9 mouse cellular contexts compared by ENCODE assay signal in the genomic region with DNA sequence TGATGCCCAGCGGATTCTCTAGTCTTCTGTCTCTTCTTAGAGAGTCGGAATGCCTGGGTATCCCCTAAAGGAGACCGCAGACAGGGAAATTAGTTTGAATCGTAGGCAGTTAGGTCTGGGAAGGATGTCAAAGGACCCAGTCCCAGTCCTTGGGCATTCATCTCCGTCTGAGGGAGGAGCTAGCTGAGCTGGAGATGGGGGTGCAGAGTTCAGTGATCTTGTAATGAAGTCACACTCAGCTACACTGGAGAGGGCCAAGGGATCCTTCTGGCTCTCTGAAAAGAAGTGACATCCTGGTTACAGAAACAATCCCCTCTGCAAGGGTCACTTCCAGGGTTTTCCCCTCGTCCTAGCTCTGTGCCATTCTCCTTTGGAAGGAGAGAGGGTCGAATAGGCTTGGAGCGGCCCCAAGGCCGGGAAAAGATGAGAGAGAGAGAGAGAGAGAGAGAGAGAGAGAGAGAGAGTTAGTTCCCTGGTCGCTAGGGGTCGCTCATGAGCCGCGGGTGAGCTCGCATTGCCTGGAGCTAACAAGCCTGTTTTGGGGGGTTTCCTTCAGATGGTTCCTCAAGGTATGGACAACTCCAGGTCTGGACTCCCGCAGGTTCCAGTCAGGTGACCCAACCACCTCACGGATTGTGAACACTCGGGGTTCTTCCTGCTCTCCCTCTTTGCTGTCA. TPM values are rescaled to one million over a fixed set of nuclear protein-coding genes. Genes with fewer than 3 reads are reported as not detected.
DNase-seq lines count a peak whose midpoint lies in the region; ATAC-seq lines count a peak whose summit lies in the region.
"Had no signal": no experiment of that assay in that cellular context is flagged by ENCODE, and none has a peak within 500 bp of the region (broad histone marks: within the 10 kb centered on the region; RNA-seq: fewer than 3 reads in every experiment).

No protein-coding gene starts in this region.

- peak overlapping the region; percentile 69; the same call in 1 of the 2 replicates for H3K4me2 ChIP-seq in limb, embryonic 15.5 days
- H3K4me2 ChIP-seq in midbrain, embryonic 16.5 days (ENCODE audit: low read length) = peak overlapping the region; percentile 55

- H3K36me3 ChIP-seq in limb, embryonic 15.5 days = no peaks in the 10 kb centered on the region
- no peaks in the 10 kb centered on the region for H3K36me3 ChIP-seq in midbrain, embryonic 16.5 days (ENCODE audit: control insufficient read depth, insufficient read depth, low read length)

- H3K4me3 ChIP-seq in limb, embryonic 15.5 days = peak overlapping the region; percentile 52; the same call in 1 of the 2 replicates
- peak overlapping the region; percentile 58 for H3K4me3 ChIP-seq in midbrain, embryonic 16.5 days (ENCODE audit: low read depth, low read length)

- DNase-seq in 416B (ENCODE audit: low read depth) (peak; percentile 88), ZHBTc4 (ENCODE audit: low read depth, low spot score) (peak; percentile 62)
- DNase-seq in cerebellum, postnatal 25 days = peak; percentile 89 to 94
- DNase-seq in kidney, adult 8-10 months = peak; percentile 30 to 71
- DNase-seq in spleen, postnatal 4 days (ENCODE audit: low spot score in 2 of 2) = peak; percentile 67 to 89

- H3K9me3 ChIP-seq in limb, embryonic 15.5 days = no peaks in the 10 kb centered on the region
- no peaks in the 10 kb centered on the region for H3K9me3 ChIP-seq in midbrain, embryonic 16.5 days (replicated peaks; ENCODE audit: control insufficient read depth, low read length, poor library complexity, severe bottlenecking)

- H3K9ac ChIP-seq in limb, embryonic 15.5 days = no peak overlapping the region
- peak overlapping the region; percentile 64 for H3K9ac ChIP-seq in midbrain, embryonic 16.5 days (ENCODE audit: low read depth, low read length)

- 7% methylated on average over 17 of the region's 17 CpGs for WGBS in limb, embryonic 15.5 days
- WGBS in midbrain, embryonic 16.5 days = 7% methylated on average over 17 of the region's 17 CpGs

- H3K4me1 ChIP-seq in limb, embryonic 15.5 days = peaks cover 13% of the 10 kb centered on the region
- peaks cover 44% of the 10 kb centered on the region for H3K4me1 ChIP-seq in midbrain, embryonic 16.5 days (ENCODE audit: control insufficient read depth, insufficient read depth, low read length)

- no peak overlapping the region for H3K27ac ChIP-seq in limb, embryonic 15.5 days
- H3K27ac ChIP-seq in midbrain, embryonic 16.5 days (ENCODE audit: low read length) = peak overlapping the region; percentile 74

- peak; percentile 40; the same call in 1 of the 2 replicates for ATAC-seq in granulocyte monocyte progenitor cell, adult 5-6 weeks (replicated peaks; ENCODE audit: poor library complexity, severe bottlenecking)
- no peak for ATAC-seq in limb, embryonic 15.5 days (ENCODE audit: insufficient number of reproducible peaks, low FRiP score, low TSS enrichment, low read depth)
- no peak for ATAC-seq in midbrain, embryonic 16.5 days

- H3K27me3 ChIP-seq in limb, embryonic 15.5 days = peaks cover 53% of the 10 kb centered on the region
- H3K27me3 ChIP-seq in midbrain, embryonic 16.5 days (ENCODE audit: control insufficient read depth, insufficient read depth, low read depth, low read length) = no peaks in the 10 kb centered on the region

RNA-seq across cellular contexts. Expression of gene Slc12a5, which starts 1.0 kb away (rescaled TPM):
- 0.21 TPM in 1 of 2 replicates, not detected in the other for total RNA-seq in granulocyte monocyte progenitor cell, adult 5-6 weeks (2014; fragmentation: Nextera tagmentation)
- total RNA-seq in granulocyte monocyte progenitor cell, adult 5-6 weeks (2017) = 0.43 TPM in 1 of 2 replicates, not detected in the other
- polyA plus RNA-seq in limb, embryonic 15.5 days (2015; fragmentation: Nextera tagmentation; extraction: Ambion mirVana) = 0.51 and 0.97 TPM in 2 replicates
- polyA plus RNA-seq in midbrain, embryonic 16.5 days (2015; fragmentation: Nextera tagmentation; extraction: Ambion mirVana) = 52.8 and 57.7 TPM in 2 replicates
- polyA plus RNA-seq: erythroblast, embryonic 14.5 days had no signal

RNA-seq across cellular contexts. Expression of gene Mmp9, which starts 21.1 kb away (rescaled TPM):
- 0.95 TPM in 1 of 2 replicates, not detected in the other for total RNA-seq in granulocyte monocyte progenitor cell, adult 5-6 weeks (2014; fragmentation: Nextera tagmentation)
- total RNA-seq in granulocyte monocyte progenitor cell, adult 5-6 weeks (2017) = 10.0 and 10.7 TPM in 2 replicates
- polyA plus RNA-seq in limb, embryonic 15.5 days (2015; fragmentation: Nextera tagmentation; extraction: Ambion mirVana) = 22.2 and 52.4 TPM in 2 replicates
- polyA plus RNA-seq in midbrain, embryonic 16.5 days (2015; fragmentation: Nextera tagmentation; extraction: Ambion mirVana) = 26.7 and 28.0 TPM in 2 replicates
- polyA plus RNA-seq: erythroblast, embryonic 14.5 days had no signal

RNA-seq across cellular contexts. Expression of gene Zfp335, which starts 50.1 kb away (rescaled TPM):
- total RNA-seq in granulocyte monocyte progenitor cell, adult 5-6 weeks (2014; fragmentation: Nextera tagmentation) = 11.5 and 16.3 TPM in 2 replicates
- 5.6 and 7.5 TPM in 2 replicates for total RNA-seq in granulocyte monocyte progenitor cell, adult 5-6 weeks (2017)
- 13.2 and 13.9 TPM in 2 replicates for polyA plus RNA-seq in limb, embryonic 15.5 days (2015; fragmentation: Nextera tagmentation; extraction: Ambion mirVana)
- 16.2 and 16.9 TPM in 2 replicates for polyA plus RNA-seq in midbrain, embryonic 16.5 days (2015; fragmentation: Nextera tagmentation; extraction: Ambion mirVana)

Comparison
In these comparisons a context has a peak if more than half of its experiments do, and no peak if none do; other contexts are left out.
1. RNA of gene Slc12a5, which starts 1.0 kb away (polyA plus RNA-seq): 52.8 to 57.7 TPM in midbrain, embryonic 16.5 days; 0.51 to 0.97 TPM in limb, embryonic 15.5 days; every median in the first group is over 10 times any median in the second.
2. Peak in every context shown above with its lines, with median percentiles within 50 percentile points of each other: DNase-seq.